Mouse (Mus musculus) cerebellum, adult 2 months (tissue): ENCODE measurements around the gene Tspan2.

Experiments
- CTCF ChIP-seq: fragments of 200-500 bp; IDR thresholded peaks from 2 replicates; pipeline ENCODE4 v1.5.1; 2011; ENCODE audit warnings: low read depth, mild to moderate bottlenecking, control low read depth, low read length, moderate library complexity, borderline replicate concordance; ENCODE audit not compliant: insufficient read depth
- POLR2A ChIP-seq: fragments of 200-500 bp; IDR thresholded peaks from 2 replicates; pipeline ENCODE4 v1.6.1; 2011; ENCODE audit warnings: low read length, control low read depth, borderline replicate concordance; ENCODE audit not compliant: insufficient read depth

- TF ChIP-seq CTCF = no peak
- no peak for TF ChIP-seq POLR2A
Observed at GRCm38 (mm10) chr3:102773018-102773417, 38.7 kb downstream of the Tspan2 start.
